Mouse (Mus musculus): ENCODE data around the gene Auts2. TPM values are rescaled to one million over a fixed set of nuclear protein-coding genes. Genes with fewer than 3 reads are reported as not detected.

Gene Auts2
- polyA plus RNA-seq, 1 experiment from 2014 or later, result 0.23 TPM

- ChIA-PET POLR2A (no interaction called here), CTCF (interaction anchor here (2.3 kb wide), 1 partner anchor 10 kb away, joined by 8 read pairs; no protein-coding TSS in a partner anchor)
- DNase-seq (ENCODE audit: low read depth, low spot score) (no peak), ATAC-seq (no peak)
- in situ Hi-C loops (cut with MboI; ENCODE audit: low pct_unique_long_range_greater_than_20kb), result no loop called here
- H3K27me3 ChIP-seq, result peaks cover 10% of the 10 kb centered on the region
- TF ChIP-seq CTCF (IDR thresholded peaks at IDR 0.05), result no peak
Measured at GRCm38 (mm10) chr5:132126626-132127025, 416.5 kb downstream of the Auts2 start.

DNA sequence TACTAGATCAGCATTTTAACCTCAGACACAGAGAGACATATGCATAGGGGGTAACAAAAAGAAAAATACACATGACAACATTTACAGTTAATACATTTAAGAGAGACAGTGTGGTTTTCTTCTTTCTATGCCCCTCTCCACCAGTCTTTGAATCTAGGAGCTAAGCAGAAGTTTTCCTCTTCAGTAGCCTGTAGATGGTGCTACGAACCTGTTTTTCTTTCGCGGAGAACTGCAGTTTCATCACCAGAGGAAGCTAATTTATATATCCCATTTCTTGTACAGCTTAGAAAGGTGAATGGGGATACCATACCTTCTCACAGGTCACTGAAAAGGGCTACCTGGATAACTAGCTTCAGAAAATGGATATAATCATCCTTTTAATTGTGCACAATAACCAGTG is 427.5 kb downstream of the Auts2 start:
- ATAC-seq, result no peak

DNA sequence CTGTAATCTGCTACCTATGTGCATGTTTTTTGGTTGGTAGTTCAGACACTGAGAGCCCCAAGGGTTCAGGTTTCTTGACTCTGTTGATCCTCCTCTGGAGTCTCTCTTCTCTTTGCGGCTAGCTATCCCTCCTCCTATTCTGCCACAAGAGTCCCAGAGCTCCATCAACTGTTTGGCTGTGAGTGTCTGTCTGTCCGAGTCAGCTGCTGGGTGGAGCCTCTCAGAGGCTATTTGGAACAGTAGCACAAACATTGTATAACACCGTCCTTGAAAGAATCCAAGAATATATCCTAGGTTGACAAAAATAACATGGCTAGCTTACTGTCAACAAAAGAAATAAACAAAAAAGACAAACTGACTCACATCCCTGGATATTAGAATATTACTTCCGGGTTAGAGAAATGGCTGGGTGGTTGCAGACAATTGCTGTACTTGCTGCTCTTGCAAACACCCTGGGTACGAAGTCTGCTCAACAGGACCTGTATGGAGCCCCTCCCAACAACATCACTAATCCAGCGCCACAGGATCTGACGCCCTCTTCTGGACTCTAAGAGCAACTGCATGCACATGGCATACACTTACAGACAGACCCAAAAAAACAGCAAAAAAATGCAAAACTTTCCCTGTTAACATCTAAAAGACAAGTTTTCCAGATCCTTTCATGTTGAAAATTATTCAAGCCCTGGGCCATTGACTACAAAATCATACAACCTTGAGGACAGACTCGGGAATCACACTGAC is 428.4 kb downstream of the Auts2 start:
- H3K27me3 ChIP-seq, result no peaks in the 10 kb centered on the region
- DNase-seq (ENCODE audit: low read depth, low spot score) (no peak), ATAC-seq (no peak)
- in situ Hi-C loops (cut with MboI; ENCODE audit: low pct_unique_long_range_greater_than_20kb), result no loop called here
- peak; percentile 7 for TF ChIP-seq CTCF (IDR thresholded peaks at IDR 0.05)
- ChIA-PET POLR2A (no interaction called here), CTCF (interaction anchor here (1.5 kb wide), 1 partner anchor 18 kb away, joined by 5 read pairs; no protein-coding TSS in a partner anchor)

More for the DNA sequence above, 427.5 kb downstream of the Auts2 start:
- POLR2A ChIA-PET, result no interaction called here
- in situ Hi-C loops (cut with MboI; ENCODE audit: low pct_unique_long_range_greater_than_20kb), result no loop called here
- no peak for TF ChIP-seq CTCF (IDR thresholded peaks at IDR 0.05)
- H3K27me3 ChIP-seq, result no peaks in the 10 kb centered on the region
- CTCF ChIA-PET, result interaction anchor here (0.6 to 2.6 kb wide), 3 partner anchors 11 to 17 kb away, joined by 3 to 8 read pairs (median 5); no protein-coding TSS in a partner anchor
- DNase-seq (ENCODE audit: low read depth, low spot score), result no peak

- ATAC-seq (no peak), DNase-seq (ENCODE audit: low read depth, low spot score) (no peak)
- CTCF ChIA-PET, result no interaction called here
- in situ Hi-C loops (cut with MboI; ENCODE audit: low pct_unique_long_range_greater_than_20kb), result no loop called here
- no peaks in the 10 kb centered on the region for H3K27me3 ChIP-seq
- POLR2A ChIA-PET, result no interaction called here
- no peak for TF ChIP-seq CTCF (IDR thresholded peaks at IDR 0.05)
Measured at GRCm38 (mm10) chr5:132113480-132113879, 429.7 kb downstream of the Auts2 start.

- in situ Hi-C loops (cut with MboI; ENCODE audit: low pct_unique_long_range_greater_than_20kb), result no loop called here
- DNase-seq (ENCODE audit: low read depth, low spot score), result no peak
- POLR2A ChIA-PET, result no interaction called here
- TF ChIP-seq CTCF (IDR thresholded peaks at IDR 0.05), result no peak
- CTCF ChIA-PET, result no interaction called here
- no peaks in the 10 kb centered on the region for H3K27me3 ChIP-seq
- ATAC-seq, result no peak
Measured at GRCm38 (mm10) chr5:132112666-132113065, 430.5 kb downstream of the Auts2 start.

GRCm38 (mm10) chr5:132102426-132102825 is 440.7 kb downstream of the Auts2 start:
- H3K27me3 ChIP-seq, result peaks cover 4% of the 10 kb centered on the region
- DNase-seq (ENCODE audit: low read depth, low spot score) (no peak), ATAC-seq (no peak)
- ChIA-PET POLR2A (no interaction called here), CTCF (interaction anchor here (0.6 kb wide), 1 partner anchor 15 kb away, joined by 3 read pairs; no protein-coding TSS in a partner anchor)
- no peak for TF ChIP-seq CTCF (IDR thresholded peaks at IDR 0.05)
- in situ Hi-C loops (cut with MboI; ENCODE audit: low pct_unique_long_range_greater_than_20kb), result no loop called here

DNA sequence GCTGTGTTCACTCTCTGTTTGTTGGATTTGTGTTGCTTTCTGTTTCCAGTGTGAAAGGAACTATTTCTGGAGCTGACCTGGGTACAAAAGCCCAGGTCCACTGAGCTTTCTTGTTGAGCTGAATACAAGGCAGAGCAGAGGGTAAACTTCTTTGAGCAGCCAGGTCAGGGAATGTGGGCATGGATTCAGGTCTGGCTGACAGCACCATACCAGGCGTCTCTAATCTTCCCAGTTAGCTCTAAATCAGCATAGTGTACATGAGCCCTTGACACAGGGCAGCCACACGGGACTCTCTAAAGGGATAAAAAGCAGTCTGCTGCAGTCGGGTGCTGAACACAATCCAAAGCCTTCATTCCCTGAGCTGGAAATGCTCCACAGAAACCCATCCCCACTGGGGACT is 444.7 kb downstream of the Auts2 start:
- POLR2A ChIA-PET, result interaction anchor here (0.5 kb wide), 1 partner anchor 1394 kb away, joined by 3 read pairs; no protein-coding TSS in a partner anchor
- ATAC-seq, result no peak

DNA sequence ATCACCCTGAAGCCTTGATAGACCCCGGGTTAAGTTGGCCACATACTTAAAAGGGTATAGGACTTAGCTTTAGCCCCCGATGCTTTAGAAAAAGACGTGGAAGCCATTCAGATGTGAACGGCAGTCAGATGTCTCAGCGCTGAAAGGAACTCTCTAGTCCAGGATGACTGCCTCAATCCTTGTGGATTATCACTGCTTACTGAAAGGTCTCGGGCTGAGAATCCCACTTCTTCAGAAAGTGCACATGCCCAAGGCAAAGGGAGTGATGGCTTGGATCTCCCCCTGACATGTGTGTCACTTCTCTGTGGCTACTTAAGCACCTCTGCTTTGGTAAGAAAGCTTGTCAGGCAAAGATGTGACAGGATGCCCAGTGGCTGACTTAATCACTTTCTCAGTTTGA is 450.4 kb downstream of the Auts2 start:
- POLR2A ChIA-PET, result no interaction called here
- CTCF ChIA-PET, result no interaction called here
- no peak for TF ChIP-seq CTCF (IDR thresholded peaks at IDR 0.05)
- no peak for ATAC-seq
- in situ Hi-C loops (cut with MboI; ENCODE audit: low pct_unique_long_range_greater_than_20kb), result no loop called here
- no peak for DNase-seq (ENCODE audit: low read depth, low spot score)
- H3K27me3 ChIP-seq, result no peaks in the 10 kb centered on the region

More for the DNA sequence above, 444.7 kb downstream of the Auts2 start:
- no peak for DNase-seq (ENCODE audit: low read depth, low spot score)
- no peak for TF ChIP-seq CTCF (IDR thresholded peaks at IDR 0.05)
- no peaks in the 10 kb centered on the region for H3K27me3 ChIP-seq
- CTCF ChIA-PET, result no interaction called here
- in situ Hi-C loops (cut with MboI; ENCODE audit: low pct_unique_long_range_greater_than_20kb), result no loop called here

DNA sequence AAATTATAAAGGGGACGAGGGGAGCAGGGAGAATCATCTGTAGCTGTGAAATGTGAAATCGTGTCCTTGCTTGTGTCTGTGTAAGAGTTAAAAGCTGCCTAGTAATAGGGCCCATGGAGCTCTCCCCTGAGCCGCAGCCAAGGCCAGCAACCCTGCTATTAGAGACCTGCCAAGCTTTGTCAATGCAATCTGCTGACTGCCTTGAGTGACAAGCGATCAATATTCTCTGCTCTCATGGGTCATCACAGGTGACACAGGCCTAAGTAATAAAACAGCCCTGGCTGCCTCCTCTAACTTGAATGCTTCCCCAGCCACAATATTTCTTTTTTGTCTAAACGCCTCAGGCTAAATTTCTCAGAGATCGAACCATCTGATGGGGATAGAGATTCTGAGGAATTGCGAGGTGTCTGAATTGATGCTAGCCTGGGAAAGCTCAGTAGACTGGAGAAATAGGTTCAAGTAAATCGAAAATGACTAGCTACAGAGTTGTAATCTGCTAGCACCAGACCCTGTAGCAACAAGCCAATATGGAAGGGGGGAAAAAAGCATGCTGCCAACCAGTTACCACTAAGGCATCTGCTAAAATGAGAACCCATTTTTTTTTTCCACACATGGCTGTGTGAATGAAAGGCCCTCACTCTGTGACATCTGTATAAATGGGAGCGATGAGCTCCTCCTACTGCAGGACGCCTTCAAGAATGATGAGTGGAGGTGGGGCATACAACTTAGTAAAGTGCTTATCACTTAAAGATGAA is 453.5 kb downstream of the Auts2 start:
- ATAC-seq, result no peak
- in situ Hi-C loops (cut with MboI; ENCODE audit: low pct_unique_long_range_greater_than_20kb), result no loop called here
- ChIA-PET POLR2A (no interaction called here), CTCF (no interaction called here)
- H3K27me3 ChIP-seq, result no peaks in the 10 kb centered on the region
- no peak for DNase-seq (ENCODE audit: low read depth, low spot score)
- TF ChIP-seq CTCF (IDR thresholded peaks at IDR 0.05), result no peak

- H3K27me3 ChIP-seq, result no peaks in the 10 kb centered on the region
- no peak for ATAC-seq
- in situ Hi-C loops (cut with MboI; ENCODE audit: low pct_unique_long_range_greater_than_20kb), result no loop called here
- no peak for DNase-seq (ENCODE audit: low read depth, low spot score)
- ChIA-PET POLR2A (no interaction called here), CTCF (no interaction called here)
- no peak for TF ChIP-seq CTCF (IDR thresholded peaks at IDR 0.05)
Measured at GRCm38 (mm10) chr5:132088585-132088984, 454.6 kb downstream of the Auts2 start.

GRCm38 (mm10) chr5:132083753-132084326 is 459.3 kb downstream of the Auts2 start:
- no peak for TF ChIP-seq CTCF (IDR thresholded peaks at IDR 0.05)
- ATAC-seq, result no peak
- POLR2A ChIA-PET, result no interaction called here
- no peak for DNase-seq (ENCODE audit: low read depth, low spot score)
- no peaks in the 10 kb centered on the region for H3K27me3 ChIP-seq
- CTCF ChIA-PET, result no interaction called here
- in situ Hi-C loops (cut with MboI; ENCODE audit: low pct_unique_long_range_greater_than_20kb), result no loop called here
